Mouse (Mus musculus): ENCODE measurements at regions not wholly inside any gene's neighbourhood (a gene's known extent, or its start where the extent isn't known, plus 50 kb on each side); places are given as distances from the start of the nearest gene placed in this dataset.

DNA sequence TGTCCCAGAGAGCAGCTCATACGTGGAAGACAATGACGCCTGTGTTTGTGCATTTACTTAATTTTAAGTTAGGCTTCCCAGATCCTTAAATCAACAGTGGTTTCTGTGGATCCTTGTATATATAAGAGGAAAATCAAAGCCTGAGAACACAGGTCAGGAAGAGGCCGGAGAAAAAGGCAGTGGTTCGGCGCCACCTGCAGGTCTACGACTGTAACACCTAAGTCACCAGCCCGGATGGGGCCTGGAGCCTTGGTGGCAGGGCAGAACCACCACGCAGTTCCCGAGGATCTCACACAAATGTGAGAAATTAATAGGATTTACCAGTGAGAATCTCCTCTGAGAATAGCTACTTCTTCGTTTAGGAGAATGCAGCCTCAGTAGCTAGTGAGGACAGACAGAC, 62.9 kb upstream of the Zdhhc25 start:
- intact Hi-C loops (cut with DNase I): loop anchor here (1.0 to 5.0 kb wide), 2 partner anchors 289 to 910 kb away; no protein-coding TSS in a partner anchor
- peak; percentile 12 to 50 for DNase-seq

GRCm38 (mm10) chr15:88542567-88542966, 57.5 kb upstream of the Zdhhc25 start:
- intact Hi-C loops (cut with DNase I): no loop called here
- no peak for DNase-seq

GRCm38 (mm10) chr15:88544216-88544615, 55.9 kb upstream of the Zdhhc25 start:
- no peak for DNase-seq
- intact Hi-C loops (cut with DNase I): no loop called here

- intact Hi-C loops (cut with DNase I): no loop called here
- DNase-seq: no peak
These were observed 51.8 kb upstream of the Zdhhc25 start for GRCm38 (mm10) chr15:88548261-88548660.
